Mouse (Mus musculus): ENCODE data around the gene Abhd17a. TPM values are rescaled to one million over a fixed set of nuclear protein-coding genes. Genes with fewer than 3 reads are reported as not detected.

Gene Abhd17a
- polyA plus RNA-seq, 2 experiments, result 41.2 to 55.0 TPM

- H3K4me1 ChIP-seq (replicated peaks; ENCODE audit: control insufficient read depth in 2 of 2, insufficient read depth in 2 of 2, low read length in 1 of 2), result peaks cover 9 to 33% of the 10 kb centered on the region in 2 experiments
- no peak for DNase-seq (ENCODE audit: low read depth in 3 of 3, low spot score in 3 of 3)
- no peaks in the 10 kb centered on the region for H3K36me3 ChIP-seq (replicated peaks; ENCODE audit: control insufficient read depth, insufficient read depth, low read depth)
- peak overlapping the region; percentile 2 to 24; a peak in 2 of 4 replicates for H3K4me3 ChIP-seq (ENCODE audit: insufficient read depth in 1 of 2, low read depth in 2 of 2, low read length in 2 of 2)
- TF ChIP-seq CTCF (IDR thresholded peaks at IDR 0.05; ENCODE audit: low read depth) (no peak), EP300 (IDR thresholded peaks at IDR 0.05; ENCODE audit: low read depth) (no peak)
- H3K4me2 ChIP-seq (ENCODE audit: low read depth), result peak overlapping the region; percentile 85
- no peak for ATAC-seq (ENCODE audit: insufficient read depth)
- no peaks in the 10 kb centered on the region for H3K27me3 ChIP-seq (ENCODE audit: control insufficient read depth, insufficient read depth, low read length)
- no peaks in the 10 kb centered on the region for H3K9me3 ChIP-seq (ENCODE audit: control insufficient read depth, low read length)
- WGBS (ENCODE audit: insufficient replicate concordance), result 82% methylated on average over 7 of the region's 7 CpGs
- H3K9ac ChIP-seq (replicated peaks), result peak overlapping the region; percentile 14; the same call in 1 of the 2 replicates
- no peak overlapping the region for H3K27ac ChIP-seq
Measured at GRCm38 (mm10) chr10:80559431-80559830, 30.7 kb downstream of the Abhd17a start.

- Histone ChIP-seq H3K36me3 (replicated peaks; ENCODE audit: control insufficient read depth, insufficient read depth, low read depth) (no peaks in the 10 kb centered on the region; the same call in 1 of the 2 replicates), H3K4me2 (ENCODE audit: low read depth) (no peak overlapping the region), H3K27me3 (ENCODE audit: control insufficient read depth, insufficient read depth, low read length) (no peaks in the 10 kb centered on the region), H3K9me3 (ENCODE audit: control insufficient read depth, low read length) (no peaks in the 10 kb centered on the region), H3K27ac (no peak overlapping the region), H3K4me1 (replicated peaks; ENCODE audit: control insufficient read depth in 2 of 2, insufficient read depth in 2 of 2, low read length in 1 of 2) (peaks cover 28 to 51% of the 10 kb centered on the region in 2 experiments), H3K9ac (replicated peaks) (no peak overlapping the region; the same call in 1 of the 2 replicates), H3K4me3 (ENCODE audit: insufficient read depth in 1 of 2, low read depth in 2 of 2, low read length in 2 of 2) (no peak overlapping the region)
- TF ChIP-seq EP300 (IDR thresholded peaks at IDR 0.05; ENCODE audit: low read depth) (no peak), CTCF (IDR thresholded peaks at IDR 0.05; ENCODE audit: low read depth) (peak; percentile 97)
- DNase-seq (ENCODE audit: low read depth in 3 of 3, low spot score in 3 of 3) (no peak), ATAC-seq (ENCODE audit: insufficient read depth) (no peak)
- WGBS (ENCODE audit: insufficient replicate concordance), result 35% methylated on average over 5 of the region's 5 CpGs
Measured at GRCm38 (mm10) chr10:80557346-80557965, 32.7 kb downstream of the Abhd17a start.

GRCm38 (mm10) chr10:80553997-80554396 is 36.1 kb downstream of the Abhd17a start:
- Histone ChIP-seq H3K36me3 (replicated peaks; ENCODE audit: control insufficient read depth, insufficient read depth, low read depth) (peaks cover 13% of the 10 kb centered on the region), H3K9me3 (ENCODE audit: control insufficient read depth, low read length) (no peaks in the 10 kb centered on the region), H3K4me3 (ENCODE audit: insufficient read depth in 1 of 2, low read depth in 2 of 2, low read length in 2 of 2) (peak overlapping the region; percentile 5 to 45), H3K27ac (peak overlapping the region; percentile 97), H3K4me1 (replicated peaks; ENCODE audit: control insufficient read depth in 2 of 2, insufficient read depth in 2 of 2, low read length in 1 of 2) (peaks cover 25 to 43% of the 10 kb centered on the region in 2 experiments), H3K9ac (replicated peaks) (peak overlapping the region; percentile 64), H3K27me3 (ENCODE audit: control insufficient read depth, insufficient read depth, low read length) (no peaks in the 10 kb centered on the region), H3K4me2 (ENCODE audit: low read depth) (peak overlapping the region; percentile 88)
- no peak for TF ChIP-seq EP300 (IDR thresholded peaks at IDR 0.05; ENCODE audit: low read depth)
- no peak for TF ChIP-seq CTCF (IDR thresholded peaks at IDR 0.05; ENCODE audit: low read depth)
- ATAC-seq (ENCODE audit: insufficient read depth) (peak; percentile 55), DNase-seq (ENCODE audit: low read depth in 3 of 3, low spot score in 3 of 3) (no peak)
- WGBS (ENCODE audit: insufficient replicate concordance), result 43% methylated on average over 6 of the region's 6 CpGs

GRCm38 (mm10) chr10:80553575-80553974 is 36.6 kb downstream of the Abhd17a start:
- H3K9ac ChIP-seq (replicated peaks), result peak overlapping the region; percentile 64
- H3K4me2 ChIP-seq (ENCODE audit: low read depth), result peak overlapping the region; percentile 88
- ATAC-seq (ENCODE audit: insufficient read depth), result peak; percentile 93
- peaks cover 13% of the 10 kb centered on the region for H3K36me3 ChIP-seq (replicated peaks; ENCODE audit: control insufficient read depth, insufficient read depth, low read depth)
- H3K4me1 ChIP-seq (replicated peaks; ENCODE audit: control insufficient read depth in 2 of 2, insufficient read depth in 2 of 2, low read length in 1 of 2), result peaks cover 28 to 41% of the 10 kb centered on the region in 2 experiments
- H3K27me3 ChIP-seq (ENCODE audit: control insufficient read depth, insufficient read depth, low read length), result no peaks in the 10 kb centered on the region
- TF ChIP-seq CTCF (IDR thresholded peaks at IDR 0.05; ENCODE audit: low read depth) (peak; percentile 19; the same call in 1 of the 2 replicates), EP300 (IDR thresholded peaks at IDR 0.05; ENCODE audit: low read depth) (peak; percentile 77)
- no peaks in the 10 kb centered on the region for H3K9me3 ChIP-seq (ENCODE audit: control insufficient read depth, low read length)
- WGBS (ENCODE audit: insufficient replicate concordance), result 7% methylated on average over 8 of the region's 8 CpGs
- peak; percentile 78 to 81 (median 80) for DNase-seq (ENCODE audit: low read depth in 3 of 3, low spot score in 3 of 3)
- peak overlapping the region; percentile 97 for H3K27ac ChIP-seq
- H3K4me3 ChIP-seq (ENCODE audit: insufficient read depth in 1 of 2, low read depth in 2 of 2, low read length in 2 of 2), result peak overlapping the region; percentile 8 to 45

- no peaks in the 10 kb centered on the region for H3K27me3 ChIP-seq (ENCODE audit: control insufficient read depth, insufficient read depth, low read length)
- DNase-seq (ENCODE audit: low read depth in 3 of 3, low spot score in 3 of 3), result no peak
- no peak overlapping the region for H3K9ac ChIP-seq (replicated peaks)
- TF ChIP-seq CTCF (IDR thresholded peaks at IDR 0.05; ENCODE audit: low read depth) (no peak), EP300 (IDR thresholded peaks at IDR 0.05; ENCODE audit: low read depth) (no peak)
- peaks cover 36 to 41% of the 10 kb centered on the region in 2 experiments for H3K4me1 ChIP-seq (replicated peaks; ENCODE audit: control insufficient read depth in 2 of 2, insufficient read depth in 2 of 2, low read length in 1 of 2)
- 54% methylated on average over 9 of the region's 9 CpGs for WGBS (ENCODE audit: insufficient replicate concordance)
- no peak overlapping the region; the same call in 1 of the 2 replicates for H3K4me2 ChIP-seq (ENCODE audit: low read depth)
- H3K27ac ChIP-seq, result peak overlapping the region; percentile 97
- H3K4me3 ChIP-seq (ENCODE audit: insufficient read depth in 1 of 2, low read depth in 2 of 2, low read length in 2 of 2), result no peak overlapping the region
- ATAC-seq (ENCODE audit: insufficient read depth), result no peak
- H3K9me3 ChIP-seq (ENCODE audit: control insufficient read depth, low read length), result no peaks in the 10 kb centered on the region
- peaks cover 17% of the 10 kb centered on the region for H3K36me3 ChIP-seq (replicated peaks; ENCODE audit: control insufficient read depth, insufficient read depth, low read depth)
Measured at GRCm38 (mm10) chr10:80552364-80552763, 37.8 kb downstream of the Abhd17a start.
